Mouse (Mus musculus) right cerebral cortex, adult 18-20 months (tissue): ENCODE measurements around the gene Prss36.

ENCODE experiments used
- DNase-seq: peaks from one replicate; pipeline ENCODE4 v3.0.0; 2022; ENCODE audit warnings: mixed read lengths

Gene Prss36

DNA sequence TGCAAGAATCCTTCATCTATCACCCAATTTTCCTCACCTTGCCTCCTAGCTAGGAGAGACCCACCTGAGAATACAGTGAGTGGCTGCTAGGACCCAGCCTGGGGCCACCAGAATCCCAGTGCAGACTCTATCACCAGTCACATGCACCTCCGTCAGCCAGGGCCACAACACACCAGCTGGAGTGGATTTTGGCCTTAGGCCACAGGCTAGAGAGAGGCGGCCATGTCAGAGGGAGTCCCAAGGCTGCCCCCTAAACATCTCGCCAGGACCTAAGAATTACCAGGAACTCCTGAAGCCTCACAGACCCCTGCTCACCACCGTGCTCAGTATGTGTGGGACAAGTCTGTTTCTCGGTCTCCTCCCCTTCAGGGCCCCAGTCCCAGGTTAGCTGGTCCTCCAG lies 12.4 kb downstream of the Prss36 start:
- DNase-seq: no peak

- DNase-seq: no peak
Measured at GRCm38 (mm10) chr7:127932273-127933031, 14.1 kb downstream of the Prss36 start.

- DNase-seq: no peak
Measured at GRCm38 (mm10) chr7:127931351-127932135, 15.0 kb downstream of the Prss36 start.

DNA sequence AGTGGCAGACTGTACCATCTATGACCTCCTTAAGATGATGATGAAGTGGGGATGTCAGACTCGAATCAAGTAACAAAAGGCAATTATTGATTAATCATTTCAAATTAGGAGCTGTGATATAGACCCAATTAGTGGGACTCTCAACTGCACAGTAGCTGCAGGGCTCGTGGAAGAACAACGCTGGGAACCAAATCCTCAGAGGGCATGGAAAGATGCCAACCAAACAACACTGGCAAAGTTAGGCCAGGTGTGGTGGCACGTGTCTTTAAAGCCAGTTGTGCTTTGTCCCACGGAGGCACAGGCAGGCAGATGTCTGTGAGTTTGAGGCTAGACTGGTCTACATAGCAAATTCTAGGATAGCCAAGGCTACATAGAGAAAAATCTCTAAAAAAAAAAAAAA lies 15.9 kb downstream of the Prss36 start:
- no peak for DNase-seq

DNA sequence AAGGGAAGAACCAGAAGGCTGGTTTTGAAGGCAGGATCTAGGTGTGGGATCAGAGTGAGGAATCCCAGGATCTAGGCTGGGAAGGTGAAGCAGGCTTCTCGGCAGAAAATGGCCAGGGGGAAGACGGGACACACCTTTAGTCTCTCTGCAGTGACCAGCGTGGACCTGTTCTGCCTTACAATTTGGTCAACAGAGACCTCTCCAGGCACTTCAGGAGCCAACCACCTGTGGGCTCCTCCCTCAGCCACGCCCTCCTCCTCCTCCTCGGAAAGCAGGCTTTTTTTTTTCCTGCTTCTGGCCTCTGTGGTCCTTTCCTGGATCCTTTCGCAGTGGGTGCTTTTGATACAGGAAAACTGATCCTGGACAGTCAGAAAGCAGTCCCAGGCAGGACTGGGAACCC lies 16.6 kb downstream of the Prss36 start, which contains the start of gene Prss8:
Gene Prss8, minus strand, starts transcription at position 182 of the 400 bp plus-strand sequence.
- no peak for DNase-seq

- no peak for DNase-seq
Measured at GRCm38 (mm10) chr7:127928596-127928995, 17.9 kb downstream of the Prss36 start.

DNA sequence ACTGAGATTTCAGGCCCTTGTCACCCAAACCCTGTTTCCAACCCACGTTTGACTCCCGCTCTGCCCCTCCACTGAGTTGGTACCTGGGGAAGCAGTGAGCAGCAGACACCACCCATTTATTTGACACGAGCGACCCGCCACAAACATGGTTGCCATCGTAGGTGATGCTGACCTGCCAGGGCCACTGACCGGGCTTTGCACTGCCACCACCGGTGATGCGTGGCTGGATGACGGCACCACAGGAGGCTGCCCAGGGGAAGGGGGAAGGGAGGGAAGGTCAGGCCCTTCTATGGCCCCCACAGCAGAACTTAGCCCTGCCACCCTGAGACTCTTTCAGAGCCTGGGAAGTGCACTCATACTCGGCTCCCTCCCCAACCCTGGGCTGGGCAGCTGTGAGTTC lies 18.8 kb downstream of the Prss36 start:
- no peak for DNase-seq

DNA sequence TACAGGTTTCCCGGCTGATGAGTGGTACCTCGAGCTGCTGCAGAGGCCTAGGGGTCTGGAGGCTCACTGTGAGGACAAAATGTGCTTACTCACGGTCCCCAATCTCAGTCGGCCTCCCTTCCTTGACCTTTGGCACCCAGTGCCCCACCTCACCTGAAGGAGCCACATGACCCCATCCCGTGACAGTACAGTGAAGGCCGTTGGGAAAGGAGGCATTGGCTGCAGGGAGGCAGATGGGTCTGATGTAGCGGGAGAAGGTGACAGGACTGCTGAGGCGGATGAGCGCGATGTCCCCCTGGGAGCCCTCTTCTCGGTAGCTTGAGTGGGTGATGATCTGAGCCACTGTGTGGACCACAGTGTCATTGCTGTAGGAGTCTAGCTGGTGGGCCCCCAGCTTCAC lies 19.7 kb downstream of the Prss36 start:
- DNase-seq: no peak

DNA sequence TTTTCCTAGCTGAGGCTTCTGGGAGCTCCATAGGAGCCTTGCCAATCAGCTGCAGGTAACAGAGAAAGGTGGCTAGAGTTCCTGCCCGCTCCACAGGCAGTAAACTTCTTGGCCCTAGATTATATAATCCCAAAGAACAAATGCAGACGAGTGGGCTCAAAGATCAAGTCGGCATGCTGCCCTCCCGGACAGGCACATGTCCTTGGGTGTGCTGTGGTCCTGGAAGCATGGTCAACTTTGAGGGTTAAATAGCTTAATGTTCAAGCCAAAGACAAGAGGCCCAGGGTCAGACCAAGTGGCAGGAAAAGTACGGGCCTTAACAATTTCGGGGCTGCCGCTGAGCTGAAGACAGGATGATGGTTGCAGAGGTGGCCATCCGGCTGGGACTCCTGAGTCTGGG lies 20.5 kb downstream of the Prss36 start:
- no peak for DNase-seq

GRCm38 (mm10) chr7:127925252-127925651 lies 21.3 kb downstream of the Prss36 start:
- no peak for DNase-seq

- no peak for DNase-seq
Measured at GRCm38 (mm10) chr7:127923714-127924113, 22.8 kb downstream of the Prss36 start.

DNA sequence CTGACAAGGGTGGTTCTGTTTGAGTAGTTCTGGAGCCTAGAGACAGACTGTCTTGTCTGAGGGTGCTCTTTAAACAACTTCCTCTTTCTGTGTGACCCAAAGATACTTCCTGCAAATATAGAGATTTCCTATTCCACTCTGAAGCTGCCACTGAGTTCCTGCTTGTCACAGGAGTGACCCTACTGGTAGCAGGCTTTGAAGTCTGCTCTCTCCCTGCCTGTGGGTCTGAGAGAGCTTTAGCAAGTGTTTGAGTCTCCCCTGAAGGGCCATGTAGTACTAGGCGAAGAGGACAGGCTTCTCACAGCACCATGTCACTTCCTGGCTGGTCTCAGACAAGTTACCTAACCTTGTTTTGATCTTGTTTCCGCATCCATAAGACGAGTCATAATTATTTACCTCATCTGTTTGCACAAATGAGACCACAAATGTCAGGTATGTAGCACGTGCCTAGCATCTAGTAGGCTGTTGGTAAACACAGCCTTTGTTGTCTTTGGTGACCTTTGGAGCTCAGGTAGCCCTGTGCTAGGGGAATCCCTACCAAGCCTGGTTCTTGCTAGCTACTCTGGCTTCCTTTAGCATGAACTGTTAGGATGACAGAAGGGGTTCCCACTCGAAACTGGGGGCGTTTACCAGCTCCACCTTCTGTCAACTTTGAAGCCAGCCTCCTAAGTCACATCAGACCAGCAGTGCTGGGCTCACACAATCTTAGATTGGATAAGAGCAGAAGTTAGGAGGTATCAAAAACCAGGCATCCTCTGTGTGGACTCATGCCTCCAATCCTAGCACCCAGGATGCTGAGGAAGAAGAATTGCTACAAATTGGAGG lies 23.9 kb downstream of the Prss36 start:
- peak; percentile 21 for DNase-seq

DNA sequence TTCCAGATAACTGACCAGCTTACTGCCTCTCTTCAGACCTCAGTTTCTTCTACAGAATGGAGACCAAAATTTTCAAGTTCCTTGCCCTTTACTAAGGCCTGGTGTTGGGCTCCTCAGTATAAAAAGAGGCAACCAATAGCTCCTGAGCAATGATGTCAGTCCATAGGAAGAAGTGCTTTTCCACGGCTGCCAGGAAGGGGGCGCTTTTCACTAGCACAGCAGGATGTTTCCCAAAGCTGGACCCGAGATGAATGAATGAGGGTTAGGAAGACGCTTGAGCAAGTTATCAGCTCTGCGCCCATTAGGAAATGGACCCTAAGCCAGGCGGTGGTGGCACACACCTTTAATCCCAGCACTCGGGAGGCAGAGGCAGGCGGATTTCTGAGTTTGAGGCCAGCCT lies 25.0 kb downstream of the Prss36 start:
- no peak for DNase-seq

GRCm38 (mm10) chr7:127919290-127919689 lies 27.2 kb downstream of the Prss36 start:
- DNase-seq: no peak

- no peak for DNase-seq
Measured at GRCm38 (mm10) chr7:127918203-127918602, 28.3 kb downstream of the Prss36 start.

- no peak for DNase-seq
Measured at GRCm38 (mm10) chr7:127915293-127915692, 31.2 kb downstream of the Prss36 start.

DNA sequence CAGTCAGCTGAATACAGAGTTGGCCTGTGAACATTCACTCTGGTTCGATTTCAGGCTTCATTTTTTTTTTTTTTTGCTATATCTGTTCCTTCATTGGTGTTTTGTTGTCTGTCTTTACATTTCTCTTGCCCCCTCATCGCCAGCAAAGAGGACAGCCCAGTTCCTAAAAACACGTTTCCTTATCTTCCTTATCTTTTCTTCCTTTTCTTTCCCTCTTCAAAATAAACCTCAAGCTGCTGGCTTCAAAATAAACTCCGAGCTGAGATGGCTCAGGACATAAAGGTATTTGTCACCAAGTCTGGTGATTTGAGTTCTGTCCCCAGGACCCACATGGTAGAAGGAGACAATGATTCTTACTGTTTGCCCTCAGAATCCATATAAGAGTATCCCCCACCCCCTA lies 33.6 kb downstream of the Prss36 start:
- DNase-seq: no peak

- peak; percentile 89 for DNase-seq
Measured at GRCm38 (mm10) chr7:127912190-127912871, 34.2 kb downstream of the Prss36 start, which contains the start of gene Kat8. TSS of gene Kat8 (plus strand) at chr7:127912516.

DNA sequence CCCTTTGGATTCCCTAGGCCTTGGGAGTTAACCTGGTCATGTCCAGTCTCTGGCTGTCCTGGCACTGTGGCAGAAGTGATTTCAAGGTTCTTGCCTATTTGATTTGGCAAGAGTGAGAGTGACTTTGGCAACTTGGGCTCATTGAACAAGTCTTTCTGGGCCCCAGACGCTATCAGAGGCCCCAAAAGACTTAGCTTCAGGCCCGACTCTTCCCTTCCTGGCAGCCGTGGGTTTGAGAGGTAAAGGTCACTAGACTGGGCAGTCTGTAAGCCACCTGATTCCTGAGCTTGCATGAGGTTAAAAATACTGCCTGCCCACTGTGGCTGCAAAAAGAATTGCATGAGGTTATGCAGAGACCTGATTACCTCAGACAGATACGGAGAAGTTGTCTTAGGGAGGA lies 37.9 kb downstream of the Prss36 start:
- no peak for DNase-seq

- no peak for DNase-seq
Measured at GRCm38 (mm10) chr7:127907939-127908338, 38.6 kb downstream of the Prss36 start.

DNA sequence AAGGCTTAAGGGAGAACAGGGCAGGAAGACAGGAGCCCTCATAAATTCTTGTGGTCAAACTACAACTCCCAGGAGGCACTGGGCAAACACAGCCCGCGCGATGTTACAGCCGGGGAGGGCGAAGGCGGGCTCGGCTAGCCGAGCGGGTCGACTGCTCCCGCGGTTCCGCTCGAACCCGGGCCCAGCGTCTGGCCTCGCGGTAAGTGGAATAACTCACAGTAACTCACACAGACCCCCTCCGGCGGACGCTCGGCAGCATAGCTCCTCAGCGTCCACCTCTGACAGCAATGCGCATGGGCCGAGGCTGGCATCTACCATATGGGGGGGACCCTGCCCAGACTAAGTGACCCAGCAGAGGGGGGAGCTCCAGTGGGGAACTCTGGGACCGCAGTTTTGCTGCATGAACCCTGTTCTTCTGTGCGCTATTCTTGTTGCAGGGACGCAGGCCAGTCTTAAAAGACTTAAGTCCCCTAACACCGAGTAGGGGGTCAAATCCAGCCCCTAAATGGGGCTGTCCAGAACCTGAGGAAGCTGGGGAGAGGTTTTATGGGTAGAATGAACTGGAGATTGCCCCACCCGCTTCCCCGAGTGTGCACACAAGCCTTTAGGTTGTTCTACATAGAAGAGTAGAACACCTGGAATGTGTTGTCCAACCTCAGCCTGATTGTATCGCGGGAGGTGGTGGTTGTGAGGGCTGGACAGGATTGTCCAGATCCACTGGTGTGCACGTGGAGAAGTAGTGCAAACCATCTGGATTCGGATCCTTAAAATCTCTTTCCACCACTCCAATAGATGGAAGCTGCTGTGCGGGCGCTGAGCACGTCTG lies 42.3 kb downstream of the Prss36 start, which contains the start of gene Bckdk:
Gene Bckdk, plus strand, starts transcription at position 112 of the 826 bp plus-strand sequence.
- peak; percentile 80 for DNase-seq

DNA sequence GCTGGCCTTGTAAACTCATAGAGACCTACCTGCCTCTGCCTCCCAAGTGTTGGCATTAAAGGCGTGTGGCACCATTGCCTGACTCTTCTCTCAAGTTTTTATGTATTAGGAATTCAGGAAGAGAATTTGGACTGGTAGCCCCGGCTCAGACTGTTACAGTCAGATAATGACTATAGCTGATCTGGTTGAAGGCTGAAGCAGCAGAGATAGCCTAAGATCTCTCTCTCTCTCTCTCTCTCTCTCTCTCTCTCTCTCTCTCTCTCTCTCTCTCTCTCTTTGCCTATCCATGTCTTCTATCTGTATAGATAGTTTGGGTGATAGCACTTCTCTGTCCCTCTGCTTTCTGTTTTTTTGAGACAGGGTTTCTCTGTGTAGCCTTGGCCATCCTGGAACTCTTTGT lies 44.8 kb downstream of the Prss36 start:
- DNase-seq: no peak
